Mouse (Mus musculus): ENCODE measurements around the gene Plekhg5. TPM values are rescaled to one million over a fixed set of nuclear protein-coding genes. Genes with fewer than 3 reads are reported as not detected.

Gene Plekhg5
- polyA plus RNA-seq, 1 experiment from 2014 or later = 9.0 TPM

DNA sequence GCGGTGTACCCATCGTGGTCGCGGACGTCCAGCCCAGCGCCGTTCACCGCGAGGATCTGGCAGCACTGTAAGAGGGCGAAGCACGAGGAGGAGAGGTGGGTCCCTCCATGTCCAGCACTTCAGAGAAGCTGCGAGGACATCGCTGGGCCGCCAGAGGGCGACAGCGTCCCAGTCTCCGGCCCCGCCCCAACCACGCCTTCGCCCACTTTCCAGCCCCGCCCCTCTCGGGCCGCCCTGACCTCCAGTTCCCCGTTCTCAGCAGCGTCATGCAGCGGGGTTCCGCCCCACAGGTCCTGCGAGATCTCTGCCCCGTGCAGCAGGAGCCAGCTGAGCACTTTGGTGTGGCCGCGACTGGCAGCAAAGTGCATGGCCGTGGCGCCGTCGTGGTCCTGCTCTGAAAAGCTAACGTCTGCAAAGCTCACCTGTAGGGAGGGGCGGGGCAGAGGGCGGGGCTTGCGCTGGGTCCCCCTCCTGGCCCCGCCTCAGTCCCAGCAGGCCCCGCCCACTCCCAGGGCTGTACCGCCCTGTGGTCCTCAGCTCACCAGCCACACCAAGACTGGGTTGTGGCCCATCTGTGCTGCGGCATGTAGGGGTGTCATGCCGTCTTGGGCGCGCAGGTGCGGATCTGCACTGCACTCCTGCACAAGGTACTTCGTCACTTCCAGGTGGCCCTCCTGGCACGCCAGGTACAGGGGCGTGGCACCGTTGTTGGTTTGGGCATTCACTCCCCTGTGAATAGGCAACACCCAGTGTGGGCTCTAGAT, 66.4 kb downstream of the Plekhg5 start:
- Histone ChIP-seq H3K27ac (ENCODE audit: low read depth) (no peak overlapping the region), H3K4me3 (ENCODE audit: low read depth, low read length) (peak overlapping the region; percentile 43), H3K9me3 (ENCODE audit: control insufficient read depth, low read length) (no peaks in the 10 kb centered on the region), H3K9ac (ENCODE audit: low read length) (no peak overlapping the region), H3K27me3 (replicated peaks; ENCODE audit: control insufficient read depth, insufficient read depth, low read length) (peaks cover 25% of the 10 kb centered on the region), H3K36me3 (ENCODE audit: control insufficient read depth, insufficient read depth, low read length) (no peaks in the 10 kb centered on the region), H3K4me1 (replicated peaks; ENCODE audit: control insufficient read depth, insufficient read depth, low read length) (0 out of 2 replicates have a peak, but pooled peaks cover 3% of the 10 kb centered on the region), H3K4me2 (ENCODE audit: low read length) (peak overlapping the region; percentile 64)
- 3% methylated on average over 50 of the region's 51 CpGs for WGBS
- ATAC-seq (replicated peaks; ENCODE audit: low FRiP score, low TSS enrichment, low read depth) (peak; percentile 84), DNase-seq (ENCODE audit: low spot score) (peak; percentile 94)

GRCm38 (mm10) chr4:152140441-152140840, 68.1 kb downstream of the Plekhg5 start:
- H3K4me1 ChIP-seq (replicated peaks; ENCODE audit: control insufficient read depth, insufficient read depth, low read length) = 0 out of 2 replicates have a peak, but pooled peaks cover 3% of the 10 kb centered on the region
- no peak overlapping the region for H3K4me2 ChIP-seq (ENCODE audit: low read length)
- no peak overlapping the region for H3K4me3 ChIP-seq (ENCODE audit: low read depth, low read length)
- peaks cover 18% of the 10 kb centered on the region for H3K27me3 ChIP-seq (replicated peaks; ENCODE audit: control insufficient read depth, insufficient read depth, low read length)
- ATAC-seq (replicated peaks; ENCODE audit: low FRiP score, low TSS enrichment, low read depth) (no peak), DNase-seq (ENCODE audit: low spot score) (peak; percentile 81)
- no peak overlapping the region for H3K27ac ChIP-seq (ENCODE audit: low read depth)
- H3K9ac ChIP-seq (ENCODE audit: low read length) = no peak overlapping the region
- no peaks in the 10 kb centered on the region for H3K9me3 ChIP-seq (ENCODE audit: control insufficient read depth, low read length)
- 29% methylated on average over 6 of the region's 6 CpGs for WGBS
- no peaks in the 10 kb centered on the region for H3K36me3 ChIP-seq (ENCODE audit: control insufficient read depth, insufficient read depth, low read length)

DNA sequence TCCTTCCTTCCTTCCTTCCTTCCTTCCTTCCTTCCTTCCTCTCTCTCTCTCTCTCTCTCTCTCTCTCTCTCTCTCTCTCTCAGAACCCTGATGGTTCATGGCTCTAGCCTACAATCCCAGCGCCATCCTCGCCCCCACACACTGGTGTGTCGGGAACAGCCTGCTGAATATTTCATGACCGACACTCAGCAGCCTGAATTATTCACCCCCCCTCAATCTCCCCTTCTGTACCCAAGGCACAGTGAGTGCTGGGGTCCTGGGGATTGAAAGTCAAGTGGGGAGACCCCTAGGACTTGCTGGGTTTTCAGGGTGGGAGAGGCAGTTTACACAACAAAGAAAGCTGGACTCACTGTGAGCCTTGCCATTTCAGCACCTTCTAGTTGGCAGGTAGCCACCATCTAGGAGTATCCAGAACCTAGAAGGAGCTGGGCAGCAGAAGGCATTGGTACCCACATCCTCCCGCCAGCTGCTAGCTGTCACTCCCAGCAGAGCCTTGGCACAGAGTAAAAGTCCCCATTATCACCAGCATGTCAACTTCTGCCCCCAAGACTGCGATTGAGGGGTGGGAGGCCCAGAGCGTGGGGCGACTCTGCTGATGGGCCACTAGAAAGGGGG, 69.3 kb downstream of the Plekhg5 start:
- DNase-seq (ENCODE audit: low spot score) (no peak), ATAC-seq (replicated peaks; ENCODE audit: low FRiP score, low TSS enrichment, low read depth) (no peak)
- Histone ChIP-seq H3K4me2 (ENCODE audit: low read length) (no peak overlapping the region), H3K9me3 (ENCODE audit: control insufficient read depth, low read length) (no peaks in the 10 kb centered on the region), H3K27me3 (replicated peaks; ENCODE audit: control insufficient read depth, insufficient read depth, low read length) (peaks cover 18% of the 10 kb centered on the region), H3K4me3 (ENCODE audit: low read depth, low read length) (no peak overlapping the region), H3K36me3 (ENCODE audit: control insufficient read depth, insufficient read depth, low read length) (no peaks in the 10 kb centered on the region), H3K27ac (ENCODE audit: low read depth) (no peak overlapping the region), H3K9ac (ENCODE audit: low read length) (no peak overlapping the region), H3K4me1 (replicated peaks; ENCODE audit: control insufficient read depth, insufficient read depth, low read length) (0 out of 2 replicates have a peak, but pooled peaks cover 3% of the 10 kb centered on the region)
- 76% methylated on average over 8 of the region's 8 CpGs for WGBS

- Histone ChIP-seq H3K4me3 (ENCODE audit: low read depth, low read length) (no peak overlapping the region), H3K9ac (ENCODE audit: low read length) (no peak overlapping the region), H3K27me3 (replicated peaks; ENCODE audit: control insufficient read depth, insufficient read depth, low read length) (peaks cover 18% of the 10 kb centered on the region), H3K36me3 (ENCODE audit: control insufficient read depth, insufficient read depth, low read length) (no peaks in the 10 kb centered on the region), H3K4me1 (replicated peaks; ENCODE audit: control insufficient read depth, insufficient read depth, low read length) (0 out of 2 replicates have a peak, but pooled peaks cover 3% of the 10 kb centered on the region), H3K9me3 (ENCODE audit: control insufficient read depth, low read length) (no peaks in the 10 kb centered on the region), H3K27ac (ENCODE audit: low read depth) (no peak overlapping the region), H3K4me2 (ENCODE audit: low read length) (no peak overlapping the region)
- no peak for DNase-seq (ENCODE audit: low spot score)
- no peak for ATAC-seq (replicated peaks; ENCODE audit: low FRiP score, low TSS enrichment, low read depth)
- 36% methylated on average over 1 of the region's 1 CpGs for WGBS
These were observed 71.3 kb downstream of the Plekhg5 start for GRCm38 (mm10) chr4:152143632-152144031.

DNA sequence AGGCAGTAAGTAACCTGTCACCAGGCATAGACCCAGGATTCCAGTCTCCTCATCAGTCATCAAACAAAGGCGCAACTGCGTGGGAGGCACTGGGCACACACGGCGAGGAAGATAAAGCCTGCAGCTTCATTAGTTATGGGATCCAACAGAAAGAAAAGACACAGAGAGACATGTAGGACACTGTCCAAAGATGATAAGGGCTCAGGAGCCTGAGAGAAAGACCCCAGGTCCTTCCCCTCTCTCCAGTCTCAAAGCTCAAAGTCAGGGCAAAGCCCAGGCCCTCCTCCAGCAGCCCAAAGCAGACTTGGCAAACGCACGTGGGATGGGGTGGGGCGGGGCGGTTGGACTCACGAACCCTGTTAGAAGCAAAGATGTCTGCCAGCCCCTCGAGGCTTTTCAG, 73.2 kb downstream of the Plekhg5 start:
- Histone ChIP-seq H3K27me3 (replicated peaks; ENCODE audit: control insufficient read depth, insufficient read depth, low read length) (peaks cover 30% of the 10 kb centered on the region), H3K9ac (ENCODE audit: low read length) (no peak overlapping the region), H3K36me3 (ENCODE audit: control insufficient read depth, insufficient read depth, low read length) (no peaks in the 10 kb centered on the region), H3K9me3 (ENCODE audit: control insufficient read depth, low read length) (no peaks in the 10 kb centered on the region), H3K27ac (ENCODE audit: low read depth) (no peak overlapping the region), H3K4me2 (ENCODE audit: low read length) (no peak overlapping the region), H3K4me3 (ENCODE audit: low read depth, low read length) (no peak overlapping the region), H3K4me1 (replicated peaks; ENCODE audit: control insufficient read depth, insufficient read depth, low read length) (no peaks in the 10 kb centered on the region)
- no peak for ATAC-seq (replicated peaks; ENCODE audit: low FRiP score, low TSS enrichment, low read depth)
- DNase-seq (ENCODE audit: low spot score) = no peak
- 62% methylated on average over 10 of the region's 10 CpGs for WGBS

DNA sequence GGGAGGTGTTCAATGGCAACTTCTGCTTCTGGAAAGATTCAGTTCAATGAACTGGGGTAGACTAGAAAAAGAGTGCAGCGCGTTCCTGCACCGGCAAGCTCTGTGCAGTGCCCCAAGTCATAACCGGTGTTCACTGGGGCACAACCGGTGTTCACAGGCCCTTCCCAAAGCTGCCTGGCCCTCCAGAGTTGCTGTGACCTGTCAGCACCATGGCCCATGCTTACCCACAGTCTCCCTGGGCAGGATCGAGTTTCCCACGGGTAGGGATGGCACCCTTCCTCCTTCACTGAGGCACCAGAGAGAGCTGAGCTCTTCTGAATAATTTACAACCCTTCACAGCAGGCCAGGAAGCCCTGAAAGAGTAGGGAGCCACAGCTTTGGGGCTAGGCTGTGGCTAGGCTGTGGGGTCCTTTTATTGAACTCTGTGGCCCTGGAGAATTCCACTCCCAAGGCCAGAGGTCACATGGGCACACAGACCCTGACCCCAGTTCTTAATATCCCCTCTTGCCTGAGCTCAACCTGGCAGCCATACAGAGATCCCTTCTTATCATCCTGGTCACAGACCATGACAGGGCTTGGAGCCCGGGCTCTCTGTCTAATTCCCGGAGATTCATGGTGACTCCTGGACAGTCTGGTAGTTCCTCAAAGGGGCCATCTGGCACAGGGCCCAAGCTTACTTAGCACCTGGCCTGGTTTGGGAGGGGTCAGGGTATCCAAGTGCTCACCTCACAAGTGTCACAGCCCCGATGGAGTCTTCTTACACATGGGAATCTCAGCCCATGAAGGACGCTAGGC, 73.9 kb downstream of the Plekhg5 start:
- DNase-seq (ENCODE audit: low spot score) (no peak), ATAC-seq (replicated peaks; ENCODE audit: low FRiP score, low TSS enrichment, low read depth) (no peak)
- Histone ChIP-seq H3K4me1 (replicated peaks; ENCODE audit: control insufficient read depth, insufficient read depth, low read length) (no peaks in the 10 kb centered on the region), H3K9ac (ENCODE audit: low read length) (no peak overlapping the region), H3K9me3 (ENCODE audit: control insufficient read depth, low read length) (no peaks in the 10 kb centered on the region), H3K4me3 (ENCODE audit: low read depth, low read length) (no peak overlapping the region), H3K4me2 (ENCODE audit: low read length) (no peak overlapping the region), H3K27ac (ENCODE audit: low read depth) (no peak overlapping the region), H3K36me3 (ENCODE audit: control insufficient read depth, insufficient read depth, low read length) (no peaks in the 10 kb centered on the region), H3K27me3 (replicated peaks; ENCODE audit: control insufficient read depth, insufficient read depth, low read length) (peaks cover 30% of the 10 kb centered on the region)
- WGBS = 56% methylated on average over 11 of the region's 11 CpGs

GRCm38 (mm10) chr4:152150546-152150945, 78.2 kb downstream of the Plekhg5 start:
- no peaks in the 10 kb centered on the region for H3K9me3 ChIP-seq (ENCODE audit: control insufficient read depth, low read length)
- 81% methylated on average over 4 of the region's 4 CpGs for WGBS
- ATAC-seq (replicated peaks; ENCODE audit: low FRiP score, low TSS enrichment, low read depth) (no peak), DNase-seq (ENCODE audit: low spot score) (no peak)
- H3K27ac ChIP-seq (ENCODE audit: low read depth) = no peak overlapping the region
- peaks cover 51% of the 10 kb centered on the region for H3K27me3 ChIP-seq (replicated peaks; ENCODE audit: control insufficient read depth, insufficient read depth, low read length)
- H3K4me3 ChIP-seq (ENCODE audit: low read depth, low read length) = no peak overlapping the region
- H3K9ac ChIP-seq (ENCODE audit: low read length) = no peak overlapping the region
- no peak overlapping the region for H3K4me2 ChIP-seq (ENCODE audit: low read length)
- H3K4me1 ChIP-seq (replicated peaks; ENCODE audit: control insufficient read depth, insufficient read depth, low read length) = 0 out of 2 replicates have a peak, but pooled peaks cover 3% of the 10 kb centered on the region
- no peaks in the 10 kb centered on the region for H3K36me3 ChIP-seq (ENCODE audit: control insufficient read depth, insufficient read depth, low read length)

DNA sequence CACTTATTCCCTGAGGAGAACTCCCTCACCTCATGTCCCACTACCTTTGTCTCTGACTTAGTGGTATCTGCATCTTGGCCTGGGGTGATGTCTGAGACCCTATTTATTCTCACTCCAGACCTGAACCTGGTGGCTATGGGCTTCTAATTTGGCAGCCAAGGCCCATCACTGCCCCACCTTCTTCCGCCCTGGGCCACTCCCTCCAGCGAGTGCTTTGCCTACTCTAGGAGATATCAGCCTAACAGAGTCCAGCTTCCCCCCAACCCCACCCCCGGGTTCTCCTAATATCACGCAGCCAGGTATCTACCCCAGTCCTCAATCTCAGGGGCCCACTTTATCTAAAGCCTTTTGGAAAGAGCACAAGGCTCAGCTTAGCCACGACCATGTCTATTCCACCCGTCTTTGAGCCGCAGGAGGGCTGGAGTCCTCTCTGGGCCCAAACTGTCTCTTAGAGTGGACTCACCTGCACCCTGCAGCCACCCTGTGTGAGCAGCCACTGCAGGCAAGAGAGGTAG, 79.2 kb downstream of the Plekhg5 start:
- Histone ChIP-seq H3K36me3 (ENCODE audit: control insufficient read depth, insufficient read depth, low read length) (no peaks in the 10 kb centered on the region), H3K4me2 (ENCODE audit: low read length) (peak overlapping the region; percentile 59), H3K4me1 (replicated peaks; ENCODE audit: control insufficient read depth, insufficient read depth, low read length) (0 out of 2 replicates have a peak, but pooled peaks cover 3% of the 10 kb centered on the region), H3K27me3 (replicated peaks; ENCODE audit: control insufficient read depth, insufficient read depth, low read length) (peaks cover 52% of the 10 kb centered on the region), H3K27ac (ENCODE audit: low read depth) (no peak overlapping the region), H3K9me3 (ENCODE audit: control insufficient read depth, low read length) (no peaks in the 10 kb centered on the region), H3K9ac (ENCODE audit: low read length) (no peak overlapping the region), H3K4me3 (ENCODE audit: low read depth, low read length) (peak overlapping the region; percentile 33)
- 17% methylated on average over 7 of the region's 7 CpGs for WGBS
- DNase-seq (ENCODE audit: low spot score) (no peak), ATAC-seq (replicated peaks; ENCODE audit: low FRiP score, low TSS enrichment, low read depth) (no peak)
